Mouse (Mus musculus) kidney, adult 18-20 months (tissue): ENCODE measurements around the gene Lrrc8e.

Experiments
- DNase-seq: peaks from one replicate; pipeline ENCODE4 v3.0.0; 2021

Lrrc8e gene

DNA sequence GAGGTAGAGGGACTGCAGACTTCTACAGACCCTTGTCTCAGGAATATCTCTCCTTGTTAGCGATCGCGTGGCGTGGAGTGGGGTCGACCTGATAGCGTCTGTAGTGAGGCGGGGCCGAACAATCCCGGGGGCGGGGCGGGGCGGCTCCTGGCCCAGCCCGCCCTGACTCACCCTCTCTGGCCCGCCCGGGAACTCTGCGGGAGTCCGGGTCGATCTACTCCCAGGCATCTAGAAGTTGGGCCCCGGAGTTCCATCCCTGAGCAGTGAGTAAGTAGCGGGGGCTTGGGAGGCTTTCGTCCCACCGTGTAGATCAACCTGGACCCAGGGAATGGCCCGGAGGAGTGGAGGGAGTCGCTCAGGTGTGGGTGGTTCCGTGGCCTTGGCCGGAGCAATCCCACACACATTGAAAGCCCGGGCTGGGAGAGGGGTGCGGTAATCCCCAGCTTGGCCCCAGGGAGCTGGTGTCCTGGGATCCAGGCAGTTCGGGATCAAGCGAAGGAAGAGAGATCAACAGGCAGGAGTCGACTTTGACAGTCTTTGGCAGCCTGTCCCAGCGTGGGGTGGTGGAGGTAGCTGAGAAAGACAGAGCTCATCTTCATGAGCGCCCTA lies at the start of gene Lrrc8e:
TSS of gene Lrrc8e (plus strand) at position 89 of the 609 bp plus-strand sequence.
- no peak for DNase-seq

DNA sequence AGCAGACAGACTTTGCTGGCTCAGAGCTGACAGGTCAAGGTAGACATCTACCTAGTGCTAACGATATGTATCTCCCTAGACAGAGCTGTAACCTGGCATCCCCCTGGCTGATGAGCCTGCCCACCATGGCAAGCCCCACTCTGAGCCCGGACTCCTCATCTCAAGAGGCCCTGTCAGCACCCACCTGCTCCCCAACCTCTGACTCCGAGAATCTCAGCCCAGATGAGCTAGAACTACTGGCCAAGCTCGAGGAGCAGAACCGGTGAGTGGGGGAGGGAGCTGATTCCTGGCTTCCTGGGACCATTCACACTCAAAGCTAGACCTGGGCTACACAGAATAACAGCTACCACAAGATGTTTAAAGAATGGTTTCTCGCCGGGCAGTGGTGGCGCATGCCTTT lies 43.2 kb upstream of the Lrrc8e start:
- DNase-seq = no peak

DNA sequence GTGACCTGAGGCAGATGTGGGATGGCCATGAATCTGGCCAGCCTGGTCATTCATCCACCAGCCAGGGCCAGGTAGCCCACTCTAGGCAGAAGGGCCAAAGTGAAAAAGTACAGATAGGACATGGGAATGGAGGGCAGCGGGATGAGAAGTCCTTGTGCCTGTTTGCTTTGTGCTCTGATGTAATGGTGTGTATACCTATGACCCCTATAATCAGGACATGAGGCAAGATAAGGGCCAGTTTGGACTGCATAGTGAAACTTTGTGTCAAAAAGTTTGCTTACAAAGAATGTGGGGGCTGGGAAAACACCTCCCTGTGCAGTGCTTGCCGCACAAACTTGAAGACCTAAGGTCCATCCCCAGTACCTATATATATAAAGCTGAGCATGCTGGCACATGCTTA lies 40.5 kb upstream of the Lrrc8e start:
- DNase-seq = no peak

DNA sequence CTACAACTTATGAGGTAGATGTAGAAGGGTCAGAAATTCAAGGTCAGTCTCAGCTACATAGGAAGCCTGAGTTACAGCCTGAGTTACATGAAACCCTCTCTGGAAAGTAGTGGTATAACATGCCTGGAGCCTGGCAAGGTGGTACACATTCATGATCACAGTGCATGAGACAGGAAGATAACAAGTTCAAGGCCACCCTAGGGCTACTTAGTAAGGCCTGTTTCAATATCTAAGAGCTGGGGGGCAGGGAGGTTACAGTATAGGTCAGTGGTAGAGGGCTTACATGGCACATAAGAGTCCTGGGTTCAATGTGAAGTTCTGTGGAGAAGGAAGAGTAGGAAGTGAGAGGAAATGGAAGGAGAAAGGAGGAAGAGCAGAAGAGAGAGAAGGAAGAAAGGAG lies 38.0 kb upstream of the Lrrc8e start:
- no peak for DNase-seq

DNA sequence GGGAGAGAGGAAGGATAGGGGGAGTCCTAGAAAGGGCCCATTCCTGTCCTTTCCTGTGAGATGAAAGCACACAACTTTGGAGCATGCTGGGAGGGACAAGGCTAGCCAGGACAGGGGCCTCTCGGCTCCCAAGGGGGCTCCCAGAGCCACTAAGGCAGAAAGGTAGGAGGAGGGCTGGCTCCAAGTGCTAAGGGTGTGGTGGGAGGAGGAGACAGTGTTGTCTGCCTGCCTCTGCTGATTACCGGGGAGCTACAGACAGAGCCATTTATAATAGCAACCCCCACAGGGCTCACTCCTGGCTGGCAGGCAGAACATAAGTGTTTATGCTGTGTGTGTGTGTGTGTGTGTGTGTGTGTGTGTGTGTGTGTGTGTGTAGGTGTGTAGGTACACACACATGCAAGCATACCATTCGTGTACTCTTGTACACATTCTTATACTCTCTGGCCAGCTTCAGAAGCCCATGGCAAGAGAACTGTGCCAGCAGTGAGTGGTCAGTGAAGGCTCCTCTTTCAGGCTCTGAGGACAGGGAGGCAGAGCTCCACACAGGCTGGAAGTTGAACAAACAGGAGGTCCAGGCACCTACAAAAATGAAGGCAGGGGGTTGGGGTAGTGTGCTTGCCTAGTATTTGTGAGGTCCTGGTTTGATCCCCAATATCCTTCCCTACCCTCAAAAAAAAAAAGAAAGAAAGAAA lies 37.5 kb upstream of the Lrrc8e start:
- DNase-seq = no peak

DNA sequence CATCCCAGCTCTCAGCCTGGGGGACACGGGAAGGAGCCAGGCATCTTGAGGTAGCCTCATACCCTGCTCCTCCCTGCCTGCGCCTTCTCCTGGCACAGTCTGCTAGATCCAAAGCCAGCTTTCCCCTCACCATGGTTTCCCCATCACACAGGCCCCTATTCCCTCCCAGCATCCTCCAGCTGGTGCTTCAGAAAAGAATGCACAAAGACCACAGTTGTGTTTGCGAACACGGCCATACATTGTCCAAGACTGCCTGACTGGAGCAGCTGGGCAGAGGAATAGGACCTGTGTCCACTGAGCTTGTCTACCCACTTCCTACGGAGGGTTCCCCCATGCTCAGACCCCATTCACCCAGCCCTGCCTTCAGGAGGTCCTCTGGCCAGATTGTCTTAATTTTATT lies 34.3 kb upstream of the Lrrc8e start:
- no peak for DNase-seq

DNA sequence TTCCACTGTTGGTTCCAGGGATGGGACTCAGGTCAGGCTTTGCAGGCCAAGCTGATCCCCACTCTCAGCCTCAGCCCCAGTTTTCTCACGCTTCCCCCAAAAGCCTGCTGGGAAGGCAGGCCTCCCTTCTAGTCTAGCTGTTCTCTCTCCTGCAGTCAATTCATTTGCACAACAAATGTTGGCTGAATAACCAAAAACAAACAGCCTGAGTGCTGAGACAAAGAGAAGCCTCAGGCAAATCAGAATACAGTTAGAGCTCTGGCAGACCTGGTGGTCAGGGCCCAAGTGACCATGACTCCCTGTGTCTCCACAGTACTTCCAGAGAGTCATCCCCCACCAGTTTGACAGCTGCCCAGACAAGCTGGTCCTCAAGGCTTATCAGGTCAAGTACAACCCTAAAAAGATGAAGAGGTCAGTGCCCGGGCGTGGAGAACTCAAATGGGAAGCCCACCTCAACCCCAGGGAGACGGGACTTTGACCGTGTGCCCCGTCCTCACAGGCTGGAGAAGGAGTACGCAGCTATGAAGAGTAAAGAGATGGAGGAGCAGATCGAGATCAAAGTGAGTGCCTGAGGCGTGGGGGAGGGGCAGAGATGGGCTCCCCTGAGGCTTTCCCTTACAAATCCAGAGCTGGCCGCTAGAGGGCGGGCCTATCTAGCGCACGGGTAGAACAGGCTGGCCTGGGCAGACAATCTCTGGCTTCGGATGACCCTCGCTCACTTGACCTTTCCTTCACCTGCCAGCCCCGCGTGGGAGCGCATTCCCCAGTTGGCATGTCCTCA lies 33.6 kb upstream of the Lrrc8e start:
- DNase-seq = peak; percentile 90

DNA sequence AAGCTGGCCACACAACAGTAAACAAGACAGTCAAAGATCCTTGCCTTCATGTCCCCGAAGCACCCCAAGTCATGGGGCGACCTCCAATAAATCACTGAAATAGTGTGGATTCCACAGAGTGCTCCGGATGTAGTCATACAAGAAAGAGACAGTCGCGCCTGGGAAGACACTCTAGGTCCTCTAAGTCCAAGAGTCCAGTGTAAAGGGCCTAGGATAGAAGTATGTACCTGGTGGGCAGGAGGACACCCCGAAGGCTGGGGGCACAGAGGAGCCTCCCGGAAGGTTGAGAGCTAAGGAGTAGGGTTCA lies 33.1 kb upstream of the Lrrc8e start:
- DNase-seq = no peak

DNA sequence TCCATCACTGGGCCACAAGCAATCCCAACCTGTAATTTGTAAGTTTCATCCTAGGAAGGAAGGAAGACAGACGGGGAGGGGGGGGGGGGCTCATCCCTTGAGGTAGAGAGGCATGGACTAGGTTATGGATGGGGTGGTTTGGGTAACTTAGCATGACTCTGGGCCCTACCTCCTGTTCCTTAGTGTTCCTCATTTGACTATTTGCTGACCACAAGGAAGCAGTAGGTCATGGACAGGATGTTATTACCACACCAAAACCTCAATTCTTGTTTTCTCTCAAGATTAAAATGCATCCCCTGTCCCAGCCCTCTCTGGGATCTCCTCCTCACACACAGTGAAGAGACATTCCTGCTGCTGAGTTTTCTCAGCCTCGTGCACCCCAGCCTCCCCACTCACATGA lies 25.3 kb upstream of the Lrrc8e start:
- DNase-seq = no peak

DNA sequence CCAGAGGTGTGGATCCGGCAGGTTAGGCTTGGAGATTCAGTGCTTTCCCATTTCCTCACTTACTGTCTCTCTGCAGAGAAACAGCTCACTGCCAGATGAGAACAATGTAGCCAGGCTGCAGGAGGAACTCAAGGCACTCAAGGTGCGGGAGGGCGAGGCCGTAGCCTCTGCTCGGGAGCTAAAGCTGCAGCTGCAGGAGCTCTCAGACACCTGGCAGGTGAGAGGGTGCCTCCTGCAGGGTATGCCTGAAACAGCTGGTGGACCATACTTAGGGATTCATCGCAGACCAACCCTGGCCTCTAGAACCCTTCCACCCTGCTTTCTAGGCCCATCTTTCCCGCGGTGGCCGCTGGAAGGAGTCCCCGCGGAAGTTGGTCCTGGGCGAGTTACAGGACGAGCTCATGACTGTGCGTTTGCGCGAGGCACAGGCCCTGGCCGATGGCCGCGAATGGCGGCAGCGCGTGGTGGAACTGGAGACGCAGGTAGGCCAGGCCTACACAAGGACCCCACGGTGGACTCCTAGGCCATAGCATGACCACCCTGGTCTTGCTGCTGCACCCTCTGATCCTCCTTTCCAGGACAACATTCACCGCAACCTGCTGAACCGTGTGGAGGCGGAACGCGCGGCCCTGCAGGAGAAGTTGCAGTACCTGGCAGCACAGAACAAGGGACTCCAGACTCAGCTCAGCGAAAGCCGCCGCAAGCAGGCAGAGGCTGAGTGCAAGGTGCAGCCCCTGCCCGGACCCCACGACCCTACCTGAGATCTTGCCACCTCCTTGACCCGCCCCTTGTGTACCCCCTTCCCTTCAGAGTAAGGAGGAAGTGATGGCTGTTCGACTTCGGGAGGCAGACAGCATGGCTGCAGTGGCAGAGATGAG lies 21.1 kb upstream of the Lrrc8e start:
- no peak for DNase-seq

DNA sequence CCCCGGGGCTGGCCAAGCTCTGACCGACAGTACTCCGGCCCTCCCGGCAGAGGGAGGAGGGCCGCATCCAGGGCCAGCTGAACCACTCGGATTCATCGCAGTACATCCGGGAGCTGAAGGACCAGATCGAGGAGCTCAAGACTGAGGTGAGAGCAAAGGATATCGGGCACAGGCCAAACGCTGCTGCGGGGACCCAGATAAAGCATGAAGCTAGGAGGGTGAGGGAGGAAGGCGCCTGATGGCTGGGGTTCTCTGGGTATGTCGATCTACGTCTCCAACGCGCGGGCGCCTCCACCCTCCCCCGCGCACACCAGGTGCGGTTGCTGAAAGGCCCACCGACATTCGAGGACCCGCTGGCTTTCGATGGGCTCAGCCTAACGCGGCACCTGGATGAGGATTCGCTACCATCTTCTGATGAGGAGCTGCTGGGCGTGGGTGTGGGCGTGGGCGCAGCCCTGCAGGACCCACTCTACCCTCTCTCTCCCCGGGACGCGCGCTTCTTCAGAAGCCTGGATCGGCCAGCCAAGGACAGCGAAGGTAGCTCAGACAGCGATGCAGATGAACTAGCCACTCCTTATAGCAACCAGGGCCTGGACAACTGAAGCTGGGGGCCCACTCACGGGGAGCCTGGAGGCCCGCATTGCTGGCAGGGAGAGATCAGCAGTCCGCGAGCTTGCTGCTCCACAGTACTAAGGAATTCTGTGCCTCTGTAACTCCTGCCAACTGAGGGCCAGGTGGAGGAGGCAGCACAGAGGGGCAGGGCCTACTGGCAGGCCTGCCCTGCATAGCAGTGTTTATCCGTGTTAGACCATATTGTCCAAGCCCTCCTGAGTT lies 20.2 kb upstream of the Lrrc8e start:
- no peak for DNase-seq

DNA sequence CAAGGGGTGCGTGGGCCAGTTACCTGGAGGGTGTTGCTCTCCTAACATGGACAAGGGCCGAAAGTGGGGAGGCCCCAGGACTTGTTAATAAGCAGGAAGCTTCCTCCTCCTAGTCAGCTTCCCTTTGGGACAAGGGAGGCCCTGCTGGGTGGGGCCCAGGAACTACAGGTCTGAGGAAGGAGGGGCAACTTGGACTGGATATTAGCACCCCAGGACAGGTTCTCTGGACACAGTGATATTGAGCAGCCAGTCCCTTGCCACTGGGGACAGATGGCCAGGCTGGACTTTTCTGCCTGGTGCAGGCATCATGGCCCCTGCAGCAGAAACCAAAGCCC lies 19.6 kb upstream of the Lrrc8e start:
- no peak for DNase-seq

DNA sequence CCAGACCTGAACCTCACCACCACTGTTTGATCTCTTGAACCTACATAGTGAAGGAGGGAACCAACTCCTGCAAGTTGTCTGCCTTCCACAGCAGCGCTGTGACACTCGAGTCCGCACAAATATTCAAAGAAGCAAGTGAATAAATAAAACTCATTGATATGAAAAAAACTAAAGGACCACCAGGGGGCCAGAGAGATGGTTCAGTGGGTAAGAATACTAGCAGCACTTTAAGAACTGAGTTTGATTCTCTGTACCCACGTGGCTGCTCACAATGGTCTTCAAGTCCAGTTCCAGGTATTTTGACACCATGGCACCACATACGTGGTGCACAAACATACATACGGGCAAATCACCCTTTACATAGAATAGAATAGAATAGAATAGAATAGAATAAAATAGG lies 15.5 kb upstream of the Lrrc8e start:
- no peak for DNase-seq

DNA sequence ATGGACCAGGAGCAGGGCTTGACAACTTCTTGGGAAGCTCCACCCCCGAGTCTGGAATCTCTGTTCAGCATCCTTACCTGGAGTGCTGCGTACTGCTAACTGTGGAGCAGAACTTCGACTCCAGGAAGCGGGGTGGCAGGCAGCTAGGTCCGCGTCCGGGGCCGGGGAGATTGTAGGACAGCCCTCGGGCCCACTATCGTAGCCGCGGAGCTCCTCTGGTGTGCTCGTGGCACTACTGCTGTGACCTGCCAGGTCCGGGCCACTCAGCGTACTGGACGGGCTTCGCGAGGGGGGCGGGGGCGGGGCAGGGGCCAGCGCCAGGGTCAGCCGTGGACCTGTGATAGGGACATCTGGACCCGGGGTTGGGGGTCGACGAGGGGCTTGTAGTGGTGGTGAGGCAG lies 13.8 kb upstream of the Lrrc8e start:
- DNase-seq = no peak

DNA sequence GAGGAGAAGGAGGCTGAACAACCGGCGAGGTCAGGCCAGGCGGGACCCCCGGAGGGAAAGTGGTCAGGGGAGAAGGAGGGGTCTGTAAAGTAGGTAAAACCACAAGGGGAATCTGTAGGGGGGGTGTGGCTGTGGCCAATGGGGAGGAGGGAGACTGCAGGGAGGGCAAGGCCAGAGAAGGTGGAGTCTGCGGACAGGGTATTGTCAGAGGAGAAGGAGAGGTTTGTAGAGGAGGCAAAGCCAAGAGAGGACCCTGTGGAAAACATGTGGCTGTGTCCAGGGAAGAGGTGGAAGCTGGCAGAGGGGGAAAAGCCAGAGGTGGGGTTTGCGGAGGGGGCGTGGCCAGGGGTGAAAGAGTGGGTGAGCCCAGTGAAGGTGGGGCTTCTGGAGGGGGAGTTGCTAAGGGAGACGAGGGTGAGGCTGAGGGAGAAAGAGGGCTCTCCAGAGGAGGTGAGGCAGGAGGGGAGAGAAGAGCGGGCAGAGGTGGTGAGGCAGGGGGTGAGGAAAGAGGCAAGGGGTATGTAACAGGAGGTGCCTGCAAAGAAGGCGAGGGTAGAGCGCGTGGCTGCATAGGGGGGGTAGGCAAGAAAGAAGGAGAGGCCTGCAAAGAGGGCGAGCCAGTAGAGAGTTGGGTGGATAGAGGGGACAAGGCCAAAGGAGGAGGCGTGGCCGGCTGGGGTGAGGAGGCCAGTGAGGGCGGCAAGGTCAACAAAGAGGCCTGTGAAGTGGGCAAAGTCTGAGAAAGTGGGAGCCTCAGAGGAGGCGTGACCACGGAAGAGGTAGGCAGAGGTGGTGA lies 13.2 kb upstream of the Lrrc8e start:
- peak; percentile 42 for DNase-seq

DNA sequence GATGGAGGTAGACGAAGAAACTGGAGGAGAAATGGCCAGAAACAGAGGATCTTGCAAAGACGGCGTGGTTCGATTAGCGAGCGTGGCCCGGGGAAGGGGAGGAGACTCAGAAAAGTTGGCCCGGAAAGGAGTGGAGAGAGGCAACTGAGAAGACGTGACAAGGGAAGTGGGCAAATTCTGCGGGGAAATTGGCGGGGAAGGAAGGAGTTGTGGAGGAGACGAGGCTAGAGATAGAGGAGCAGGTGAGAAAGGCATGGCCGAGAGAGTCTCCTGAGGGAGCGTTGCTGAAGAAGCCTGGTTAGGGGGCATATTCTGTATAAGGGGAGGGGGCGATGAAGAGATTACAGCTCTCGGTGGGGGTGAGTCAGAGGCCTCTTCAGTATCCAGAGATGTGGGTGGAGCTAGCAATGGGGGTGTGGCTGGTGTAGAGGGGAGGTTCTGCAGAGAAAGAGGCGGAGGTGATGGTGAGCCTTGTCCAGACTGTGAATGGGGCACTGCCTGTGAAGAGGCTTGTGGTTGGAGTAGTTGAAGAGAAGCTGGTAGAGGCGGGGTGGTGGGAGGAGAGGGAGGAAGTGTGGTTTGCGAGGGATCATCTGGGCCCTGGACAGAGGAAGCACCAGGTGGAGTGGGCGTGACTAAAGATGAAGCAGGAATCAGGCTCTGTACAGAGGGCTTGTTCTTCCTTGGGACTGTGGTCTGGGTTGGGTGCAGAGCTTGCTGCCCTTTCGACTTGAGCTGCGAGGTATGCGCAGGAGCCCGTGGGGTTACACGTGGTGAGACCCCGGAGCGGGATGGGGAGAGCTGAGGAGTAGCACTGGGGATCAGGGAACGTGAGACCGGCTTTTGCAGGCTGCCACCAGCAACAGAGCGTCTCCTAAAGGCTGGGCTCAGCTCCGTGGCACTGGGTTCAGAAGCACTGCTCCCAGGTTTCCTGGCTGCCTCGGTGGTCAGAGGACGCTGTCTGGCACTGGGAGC lies 12.3 kb upstream of the Lrrc8e start:
- DNase-seq = peak; percentile 24

DNA sequence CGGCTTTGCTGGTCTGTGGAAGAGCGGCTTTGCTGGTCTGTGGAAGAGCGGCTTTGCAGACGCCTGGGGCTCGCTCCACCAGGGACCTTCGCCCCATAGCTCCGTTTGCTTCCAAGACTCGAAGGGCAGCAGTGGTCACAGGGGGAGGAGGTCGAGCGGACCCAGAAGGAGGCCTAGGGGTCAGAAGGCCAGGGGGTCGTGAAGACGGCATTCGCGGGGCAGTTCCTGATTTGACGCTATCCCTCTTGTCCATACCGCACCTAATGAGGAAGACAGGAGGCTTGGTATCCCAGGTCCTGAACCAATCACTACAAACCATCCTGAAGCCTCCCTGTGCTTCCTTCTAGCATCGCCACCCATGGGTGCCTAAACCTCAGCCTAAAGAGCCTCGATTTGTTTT lies 10.3 kb upstream of the Lrrc8e start:
- no peak for DNase-seq

DNA sequence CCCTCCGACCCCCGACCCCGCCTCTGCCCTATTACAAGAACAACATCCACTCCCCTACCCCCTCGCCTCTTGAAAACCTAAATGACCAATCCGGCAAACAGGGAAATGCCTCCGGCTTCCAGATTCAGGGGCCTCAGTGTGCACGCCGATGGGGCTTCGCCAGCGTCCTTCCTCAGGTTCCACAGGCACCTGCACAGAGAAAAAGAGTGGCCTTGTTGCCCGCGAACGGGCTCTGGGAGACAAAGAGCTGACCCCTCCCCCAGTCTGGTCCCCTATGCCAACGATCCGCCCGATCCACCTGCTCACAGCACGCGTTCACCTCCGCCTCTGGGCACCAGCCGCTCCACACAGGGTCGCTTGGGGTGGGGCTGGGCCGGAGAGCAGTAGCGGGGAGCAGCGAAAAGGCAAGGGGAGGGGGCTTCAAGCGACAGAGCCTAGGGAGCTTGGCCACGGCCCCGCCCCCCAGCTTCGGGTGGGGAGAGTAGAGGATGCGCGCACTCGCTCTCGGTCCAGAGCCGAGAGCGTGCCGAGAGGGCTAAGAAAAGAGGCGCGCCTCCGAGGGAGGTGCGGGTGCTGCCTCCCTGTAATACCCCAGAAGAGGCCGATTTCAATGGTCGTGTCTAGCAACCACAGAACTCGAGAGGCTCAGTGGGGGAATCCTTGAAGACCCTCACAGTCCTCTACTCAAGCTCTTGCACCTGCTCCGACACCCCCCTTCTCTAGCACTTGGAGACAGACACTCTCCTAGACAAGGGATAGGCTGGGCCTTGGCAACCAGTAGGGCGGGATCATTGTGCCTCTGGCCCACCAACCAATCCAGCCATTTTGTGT lies 9.6 kb upstream of the Lrrc8e start, which contains the start of gene Prr36:
TSS of gene Prr36 (minus strand) at position 669 of the 831 bp plus-strand sequence.
- no peak for DNase-seq

DNA sequence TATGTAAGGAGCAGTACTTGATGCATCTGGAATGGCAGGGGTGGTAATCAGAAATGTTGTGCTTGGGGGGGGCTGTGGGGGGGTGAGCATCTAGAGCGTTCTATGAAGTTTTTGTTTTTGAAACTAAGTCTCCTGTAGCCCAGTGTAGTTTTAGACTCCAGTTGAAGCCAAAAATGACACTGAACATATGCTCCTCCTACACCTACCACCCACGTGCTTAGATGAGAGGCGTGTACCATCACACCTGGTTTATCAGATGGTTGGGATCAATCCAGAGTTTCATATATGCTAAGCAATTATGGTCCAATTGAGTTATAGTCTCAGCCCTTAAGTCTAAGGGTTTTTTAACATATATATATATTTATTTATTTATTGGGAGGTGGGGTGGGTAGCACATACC lies 7.0 kb upstream of the Lrrc8e start:
- no peak for DNase-seq
